Mouse (Mus musculus) erythroblast, adult 5-6 weeks (primary cell): ENCODE measurements around the gene Duox2. TPM values are rescaled to one million over a fixed set of nuclear protein-coding genes. Genes with fewer than 3 reads are reported as not detected.

ENCODE experiments used
- ATAC-seq: replicated peaks from 2 replicates; pipeline ENCODE4 v1.8.0; 2016; ENCODE audit warnings: moderate number of reproducible peaks, mild to moderate bottlenecking, moderate TSS enrichment, inconsistent platforms; ENCODE audit not compliant: poor library complexity, low FRiP score, severe bottlenecking
- total RNA-seq, 2 experiments: library from RNA; stranded (forward) in 1 of 2; stranded (reverse) in 1 of 2; fragments of 150-400 nt in 1 of 2; fragments of 200-764, 138-1000 nt in 1 of 2; gene quantifications; 2 replicates each; pipeline versions ENCODE4 v1.2.3 to v1.2.4; 2015 to 2017; ENCODE audit warnings: low replicate concordance in 2 of 2

Gene Duox2
- total RNA-seq, 2 experiments from 2014 or later: not detected

- peak; percentile 94 for ATAC-seq
These were observed 54.5 kb downstream of the Duox2 start for GRCm38 (mm10) chr2:122243671-122244131.

- no peak for ATAC-seq
These were observed 56.3 kb downstream of the Duox2 start for GRCm38 (mm10) chr2:122241935-122242334.

DNA sequence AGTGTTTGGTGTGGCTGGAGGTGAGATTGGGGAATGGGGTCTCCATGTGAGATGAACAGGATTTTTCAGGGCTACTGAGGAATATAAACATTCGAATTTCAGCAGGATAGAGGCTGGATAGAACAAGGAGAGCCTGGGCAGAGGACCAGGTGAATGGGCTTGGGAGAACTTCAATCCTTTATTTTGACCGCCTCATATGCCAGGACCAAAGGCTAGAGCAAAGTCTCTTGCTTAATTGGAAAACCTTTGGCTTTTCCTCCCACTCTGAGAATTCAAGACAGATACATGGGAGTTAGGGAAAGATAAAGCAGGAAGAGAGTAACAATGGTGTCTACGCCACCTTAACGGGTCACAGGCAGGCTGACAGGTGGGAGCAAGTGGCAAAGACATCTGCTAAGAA, 57.0 kb downstream of the Duox2 start:
- no peak for ATAC-seq

DNA sequence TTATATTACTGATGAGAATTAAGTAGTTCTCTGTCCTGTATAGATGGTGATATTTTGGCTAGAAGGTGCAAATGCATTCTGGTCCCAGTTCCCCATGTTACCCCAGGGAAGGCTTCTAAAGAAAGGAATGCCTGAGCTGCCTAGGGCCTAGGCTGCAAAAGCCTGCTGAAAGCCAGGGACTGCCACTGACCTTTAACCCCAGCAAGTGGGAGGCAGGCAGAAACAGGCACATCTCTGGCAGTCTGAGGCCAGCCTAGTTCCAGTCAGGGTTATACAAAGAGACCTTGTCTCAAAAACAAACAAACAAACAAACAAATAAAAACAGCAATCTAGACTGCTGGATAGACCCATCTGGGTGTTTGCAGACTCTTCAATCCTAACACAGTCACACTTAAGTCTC, 57.5 kb downstream of the Duox2 start:
- ATAC-seq: no peak

- no peak for ATAC-seq
These were observed 60.3 kb downstream of the Duox2 start for GRCm38 (mm10) chr2:122237891-122238470.

DNA sequence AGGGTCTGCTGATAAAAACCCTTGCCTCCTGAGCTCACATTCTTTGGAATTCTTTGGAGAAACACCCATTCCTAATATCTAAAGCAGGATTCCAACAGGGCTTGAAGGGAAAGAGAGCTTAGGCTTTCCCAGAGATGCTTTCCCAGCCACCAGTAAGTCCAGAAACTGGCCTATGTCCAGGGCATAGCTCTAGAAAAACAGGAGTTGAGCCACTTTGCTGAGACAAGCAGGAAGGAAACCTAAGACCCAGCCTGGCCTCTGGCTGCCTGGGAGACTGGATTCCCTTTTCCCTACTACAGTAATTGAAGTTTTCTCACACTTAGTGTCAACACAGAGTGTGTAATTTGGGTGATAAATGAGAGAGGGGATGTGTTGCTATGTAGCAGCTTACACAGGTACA, 61.9 kb downstream of the Duox2 start:
- ATAC-seq: no peak

GRCm38 (mm10) chr2:122235425-122235824, 62.8 kb downstream of the Duox2 start:
- peak; percentile 62 for ATAC-seq

DNA sequence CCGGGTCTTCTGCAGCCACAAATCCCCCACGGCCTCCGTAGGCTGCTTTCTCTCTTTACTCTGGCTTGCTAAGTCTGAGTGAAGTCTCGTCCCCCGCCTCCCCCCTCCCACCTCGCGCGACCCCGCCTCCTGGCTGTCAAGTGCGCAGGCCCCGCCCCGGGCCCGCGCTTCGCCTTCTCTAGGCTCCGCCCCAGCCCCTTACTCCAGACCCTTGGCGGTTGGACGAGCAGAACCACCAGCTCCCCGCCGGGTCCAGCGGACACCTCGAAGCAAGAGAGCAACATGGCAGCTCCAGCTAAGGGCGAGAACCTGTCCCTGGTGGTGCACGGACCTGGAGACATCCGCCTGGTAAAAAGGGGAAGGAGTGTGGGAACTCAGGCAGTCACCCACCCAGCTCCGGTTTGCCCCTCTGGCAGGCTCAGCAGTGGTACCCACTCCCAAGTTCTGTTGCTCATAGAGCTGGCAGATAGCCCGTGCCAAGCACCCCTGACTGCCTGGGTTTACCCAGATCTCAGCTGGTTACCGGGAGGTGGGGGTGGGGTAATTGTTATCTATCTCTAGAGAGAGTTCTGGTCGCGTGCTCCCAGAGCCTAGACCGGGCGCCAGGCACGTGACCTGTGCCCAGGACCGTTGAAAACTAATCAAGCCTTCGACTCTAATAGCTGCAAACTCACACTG, 63.5 kb downstream of the Duox2 start, which contains the start of gene Sord:
Gene Sord (plus strand): TSS at position 139 of the 678 bp plus-strand sequence.
- peak; percentile 89 for ATAC-seq

DNA sequence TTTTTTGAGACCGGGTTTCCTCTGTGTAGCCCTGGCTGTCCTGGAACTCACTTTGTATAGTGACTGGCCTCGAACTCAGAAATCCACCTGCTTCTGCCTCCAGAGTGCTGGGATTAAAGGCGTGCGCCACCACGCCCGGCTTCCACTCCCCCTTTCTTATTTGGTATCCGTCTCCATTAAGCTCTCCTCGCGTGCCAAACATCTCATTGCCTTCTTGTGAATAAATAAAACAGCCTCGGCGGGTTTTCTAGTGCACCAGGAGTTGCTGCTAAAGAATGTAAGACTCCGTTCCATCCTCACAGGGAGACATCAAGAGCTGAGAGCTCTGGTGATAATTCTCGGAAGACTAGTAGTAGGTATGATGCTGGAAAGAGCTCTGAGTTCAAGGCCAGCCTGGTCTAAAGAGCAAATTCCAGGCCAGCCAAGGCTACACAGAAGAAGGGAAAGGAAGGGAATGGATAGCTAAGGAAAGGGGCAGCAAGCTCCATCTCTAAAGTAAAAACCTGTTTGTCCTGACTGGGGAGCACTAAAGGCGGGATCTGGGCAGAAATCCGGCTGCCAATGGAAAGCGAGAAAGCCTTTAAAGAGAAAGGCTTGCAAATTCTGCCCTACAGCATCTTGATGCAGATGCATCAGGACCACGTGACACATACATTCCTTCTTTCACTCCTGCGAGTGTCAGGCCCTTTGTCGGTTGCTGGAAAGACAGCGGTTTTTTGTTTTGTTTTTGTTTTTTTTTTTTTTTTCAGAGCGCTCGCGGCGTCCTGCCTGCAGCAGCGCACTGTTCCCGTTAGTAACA, 64.3 kb downstream of the Duox2 start:
- ATAC-seq: peak; percentile 46

- ATAC-seq: no peak
These were observed 64.9 kb downstream of the Duox2 start for GRCm38 (mm10) chr2:122233341-122233740.

GRCm38 (mm10) chr2:122231616-122232015, 66.6 kb downstream of the Duox2 start:
- ATAC-seq: no peak

GRCm38 (mm10) chr2:122230395-122230794, 67.9 kb downstream of the Duox2 start:
- no peak for ATAC-seq

Other genes with a start within 250 kb of the Duox2 start
- gene Spg11, start 180.1 kb downstream of the Duox2 start, total RNA-seq (2015; ENCODE audit: low replicate concordance): 2.5 and 4.4 TPM in 2 replicates
- gene Spg11, start 180.1 kb downstream of the Duox2 start, total RNA-seq (2017; ENCODE audit: low replicate concordance): 4.5 and 5.6 TPM in 2 replicates
- 1,642 and 1,724 TPM in 2 replicates for gene B2m, start 150.8 kb downstream of the Duox2 start, total RNA-seq (2015; ENCODE audit: low replicate concordance)
- gene B2m, start 150.8 kb downstream of the Duox2 start, total RNA-seq (2017; ENCODE audit: low replicate concordance): 563 and 1,023 TPM in 2 replicates
- gene Trim69, start 137.7 kb downstream of the Duox2 start, total RNA-seq (2015; ENCODE audit: low replicate concordance): not detected in 2 replicates
- not detected in 2 replicates for gene Trim69, start 137.7 kb downstream of the Duox2 start, total RNA-seq (2017; ENCODE audit: low replicate concordance)
- not detected in 2 replicates for gene Patl2, start 112.3 kb downstream of the Duox2 start, total RNA-seq (2015; ENCODE audit: low replicate concordance)
- gene Patl2, start 112.3 kb downstream of the Duox2 start, total RNA-seq (2017; ENCODE audit: low replicate concordance): not detected in 2 replicates
- gene Terb2, start 112.2 kb downstream of the Duox2 start, total RNA-seq (2015; ENCODE audit: low replicate concordance): not detected in 2 replicates
- not detected in 2 replicates for gene Terb2, start 112.2 kb downstream of the Duox2 start, total RNA-seq (2017; ENCODE audit: low replicate concordance)
- gene Sord, start 63.7 kb downstream of the Duox2 start, total RNA-seq (2015; ENCODE audit: low replicate concordance): 14.6 and 18.8 TPM in 2 replicates
- gene Sord, start 63.7 kb downstream of the Duox2 start, total RNA-seq (2017; ENCODE audit: low replicate concordance): 15.3 and 18.7 TPM in 2 replicates
- gene Duoxa2, start 451 bp upstream of the Duox2 start, total RNA-seq (2015; ENCODE audit: low replicate concordance): not detected in 2 replicates
- gene Duoxa2, start 451 bp upstream of the Duox2 start, total RNA-seq (2017; ENCODE audit: low replicate concordance): not detected in 2 replicates
- gene Duoxa1, start 15.3 kb upstream of the Duox2 start, total RNA-seq (2015; ENCODE audit: low replicate concordance): 0.77 TPM in 1 of 2 replicates, not detected in the other
- gene Duoxa1, start 15.3 kb upstream of the Duox2 start, total RNA-seq (2017; ENCODE audit: low replicate concordance): not detected in 2 replicates
- gene Duox1, start 17.2 kb upstream of the Duox2 start, total RNA-seq (2015; ENCODE audit: low replicate concordance): not detected in 2 replicates
- 0.14 TPM in 1 of 2 replicates, not detected in the other for gene Duox1, start 17.2 kb upstream of the Duox2 start, total RNA-seq (2017; ENCODE audit: low replicate concordance)
- gene Shf, start 70.7 kb upstream of the Duox2 start, total RNA-seq (2015; ENCODE audit: low replicate concordance): 0.84 TPM in 1 of 2 replicates, not detected in the other
- gene Shf, start 70.7 kb upstream of the Duox2 start, total RNA-seq (2017; ENCODE audit: low replicate concordance): 6.3 and 13.0 TPM in 2 replicates
- gene Slc28a2, start 128.0 kb upstream of the Duox2 start, total RNA-seq (2015; ENCODE audit: low replicate concordance): 12.3 and 16.5 TPM in 2 replicates
- 11.7 and 15.9 TPM in 2 replicates for gene Slc28a2, start 128.0 kb upstream of the Duox2 start, total RNA-seq (2017; ENCODE audit: low replicate concordance)
- 0.58 TPM in 1 of 2 replicates, not detected in the other for gene Gm14085, start 186.5 kb upstream of the Duox2 start, total RNA-seq (2015; ENCODE audit: low replicate concordance)
- 0.28 and 2.2 TPM in 2 replicates for gene Gm14085, start 186.5 kb upstream of the Duox2 start, total RNA-seq (2017; ENCODE audit: low replicate concordance)